Mouse (Mus musculus) heart, embryonic 10.5 days (tissue): ENCODE measurements around the gene Olfr804. TPM values are rescaled to one million over a fixed set of nuclear protein-coding genes. Genes with fewer than 3 reads are reported as not detected.

Experiments used
- DNase-seq: peaks from one replicate; pipeline ENCODE4 v3.0.0-alpha.2; 2017; ENCODE audit warnings: low spot score
- H3K27ac ChIP-seq: fragments of 300-500 bp; sonication (generic); 2 replicates; pipeline ENCODE4 v1.5.1; 2016; ENCODE audit warnings: mild to moderate bottlenecking
- H3K27me3 ChIP-seq: fragments of 300-500 bp; sonication (generic); 2 replicates; pipeline ENCODE4 v1.6.1; 2016; ENCODE audit warnings: mild to moderate bottlenecking; ENCODE audit not compliant: poor library complexity, insufficient read depth, severe bottlenecking
- H3K36me3 ChIP-seq: fragments of 300-500 bp; sonication (generic); 2 replicates; pipeline ENCODE4 v1.6.1; 2016; ENCODE audit warnings: mild to moderate bottlenecking, moderate library complexity
- H3K4me1 ChIP-seq: fragments of 300-500 bp; sonication (generic); 2 replicates; pipeline ENCODE4 v1.6.1; 2016; ENCODE audit warnings: mild to moderate bottlenecking
- H3K4me3 ChIP-seq: fragments of 300-500 bp; sonication (generic); 2 replicates; pipeline ENCODE4 v1.5.1; 2016; ENCODE audit warnings: mild to moderate bottlenecking, moderate library complexity
- H3K9me3 ChIP-seq: fragments of 300-500 bp; sonication (generic); 2 replicates; pipeline ENCODE4 v1.6.1; 2016; ENCODE audit warnings: mild to moderate bottlenecking, moderate library complexity
- WGBS: fragments of 180-500 bp; shearing (Covaris S2); methylation state at CpG from one replicate; pipeline ENCODE4 v1.1.7; 2016; 5-methylcytosine and 5-hydroxymethylcytosine counted together
- microRNA-seq: library from miRNA; unstranded; fragments of <30 nt; microRNA quantifications from one replicate; pipeline ENCODE4, GENCODE M21; 2017
- polyA plus RNA-seq: library from polyadenylated mRNA; unstranded; fragments of >200 nt; fragmentation: Nextera tagmentation; extraction: Ambion mirVana; gene quantifications from 2 replicates; pipeline ENCODE4 v1.2.1, GENCODE M21; 2016

The Olfr804 gene
- not detected in 2 replicates for polyA plus RNA-seq

GRCm38 (mm10) chr10:129702910-129703309, at the start of gene Olfr804:
Olfr804 (plus strand) TSS chr10:129703210.
- H3K36me3 ChIP-seq = no peaks in the 10 kb centered on the region
- DNase-seq = no peak
- H3K4me1 ChIP-seq = no peaks in the 10 kb centered on the region
- no peaks in the 10 kb centered on the region for H3K9me3 ChIP-seq
- H3K4me3 ChIP-seq = no peak within 1 kb of the TSS
- H3K27ac ChIP-seq = no peak within 1 kb of the TSS
- no peaks in the 10 kb centered on the region for H3K27me3 ChIP-seq

GRCm38 (mm10) chr10:129657394-129657793, 45.6 kb upstream of the Olfr804 start, which contains the start of gene Olfr800:
Olfr800 (plus strand) TSS chr10:129657694.
- no peaks in the 10 kb centered on the region for H3K4me1 ChIP-seq
- no peak for DNase-seq
- H3K4me3 ChIP-seq = no peak within 1 kb of the TSS
- no peaks in the 10 kb centered on the region for H3K9me3 ChIP-seq
- no peaks in the 10 kb centered on the region for H3K36me3 ChIP-seq
- H3K27ac ChIP-seq = no peak within 1 kb of the TSS
- H3K27me3 ChIP-seq = no peaks in the 10 kb centered on the region

- DNase-seq = no peak
- Histone ChIP-seq H3K27ac (no peak within 1 kb of the TSS), H3K9me3 (no peaks in the 10 kb centered on the region), H3K4me3 (no peak within 1 kb of the TSS), H3K4me1 (no peaks in the 10 kb centered on the region), H3K36me3 (no peaks in the 10 kb centered on the region), H3K27me3 (no peaks in the 10 kb centered on the region)
- WGBS = 62% methylated on average over 1 of the region's 1 CpGs
Measured at GRCm38 (mm10) chr10:129673765-129674164, 29.2 kb upstream of the Olfr804 start, which contains the start of gene Olfr801. Olfr801 (minus strand) TSS chr10:129673865.

GRCm38 (mm10) chr10:129688069-129688468, 14.9 kb upstream of the Olfr804 start, which contains the start of gene Olfr802:
Olfr802 (minus strand) TSS chr10:129688169.
- WGBS = 64% methylated on average over 1 of the region's 1 CpGs
- no peak for DNase-seq
- Histone ChIP-seq H3K36me3 (no peaks in the 10 kb centered on the region), H3K9me3 (no peaks in the 10 kb centered on the region), H3K27me3 (no peaks in the 10 kb centered on the region), H3K27ac (no peak within 1 kb of the TSS), H3K4me1 (no peaks in the 10 kb centered on the region), H3K4me3 (no peak within 1 kb of the TSS)

GRCm38 (mm10) chr10:129694186-129694585, 8.8 kb upstream of the Olfr804 start, which contains the start of gene Olfr803:
Olfr803 (minus strand) TSS chr10:129694286.
- Histone ChIP-seq H3K36me3 (no peaks in the 10 kb centered on the region), H3K27ac (no peak within 1 kb of the TSS), H3K27me3 (no peaks in the 10 kb centered on the region), H3K9me3 (no peaks in the 10 kb centered on the region), H3K4me1 (no peaks in the 10 kb centered on the region), H3K4me3 (no peak within 1 kb of the TSS)
- WGBS = 74% methylated on average over 2 of the region's 2 CpGs
- no peak for DNase-seq

- WGBS = 94% methylated on average over 2 of the region's 2 CpGs
- H3K4me3 ChIP-seq = no peak within 1 kb of the TSS
- DNase-seq = no peak
Measured at GRCm38 (mm10) chr10:129729275-129729674, 26.3 kb downstream of the Olfr804 start, which contains the start of gene Olfr805. Olfr805 (minus strand) TSS chr10:129729375.

GRCm38 (mm10) chr10:129741821-129742220, 38.8 kb downstream of the Olfr804 start, which contains the start of gene Olfr806:
Olfr806 (minus strand) TSS chr10:129741921.
- H3K9me3 ChIP-seq = no peaks in the 10 kb centered on the region
- H3K27me3 ChIP-seq = no peaks in the 10 kb centered on the region
- no peak within 1 kb of the TSS for H3K4me3 ChIP-seq
- H3K36me3 ChIP-seq = no peaks in the 10 kb centered on the region
- DNase-seq = no peak
- H3K27ac ChIP-seq = no peak within 1 kb of the TSS
- no peaks in the 10 kb centered on the region for H3K4me1 ChIP-seq

More at GRCm38 (mm10) chr10:129729275-129729674, 26.3 kb downstream of the Olfr804 start, which contains the start of gene Olfr805:
- no peaks in the 10 kb centered on the region for H3K27me3 ChIP-seq
- H3K36me3 ChIP-seq = no peaks in the 10 kb centered on the region
- no peaks in the 10 kb centered on the region for H3K4me1 ChIP-seq
- H3K27ac ChIP-seq = no peak within 1 kb of the TSS
- no peaks in the 10 kb centered on the region for H3K9me3 ChIP-seq

GRCm38 (mm10) chr10:129757693-129758092, 54.7 kb downstream of the Olfr804 start, which contains the start of gene Olfr807:
Olfr807 (minus strand) TSS chr10:129757793.
- DNase-seq = no peak
- no peaks in the 10 kb centered on the region for H3K27me3 ChIP-seq
- WGBS = 85% methylated on average over 1 of the region's 1 CpGs
- H3K4me3 ChIP-seq = no peak within 1 kb of the TSS
- H3K4me1 ChIP-seq = no peaks in the 10 kb centered on the region
- no peaks in the 10 kb centered on the region for H3K36me3 ChIP-seq
- no peak within 1 kb of the TSS for H3K27ac ChIP-seq
- no peaks in the 10 kb centered on the region for H3K9me3 ChIP-seq

Small RNA genes within 50 kb of the gene (microRNA-seq; reads per million reads assigned to microRNA genes)
- not detected for gene Gm24485

Other genes with a start within 250 kb of the Olfr804 start
- not detected in 2 replicates for gene Olfr787, start 241.3 kb upstream of the Olfr804 start, polyA plus RNA-seq
- not detected in 2 replicates for gene Olfr788, start 232.2 kb upstream of the Olfr804 start, polyA plus RNA-seq
- not detected in 2 replicates for gene Olfr789, start 218.5 kb upstream of the Olfr804 start, polyA plus RNA-seq
- gene Olfr790, start 204.7 kb upstream of the Olfr804 start, polyA plus RNA-seq = not detected in 2 replicates
- not detected in 2 replicates for gene Olfr791, start 181.4 kb upstream of the Olfr804 start, polyA plus RNA-seq
- not detected in 2 replicates for gene Olfr792, start 164.0 kb upstream of the Olfr804 start, polyA plus RNA-seq
- not detected in 2 replicates for gene Olfr794, start 135.6 kb upstream of the Olfr804 start, polyA plus RNA-seq
- not detected in 2 replicates for gene Olfr796, start 90.6 kb upstream of the Olfr804 start, polyA plus RNA-seq
- not detected in 2 replicates for gene Olfr798, start 75.3 kb upstream of the Olfr804 start, polyA plus RNA-seq
- gene Olfr799, start 65.7 kb upstream of the Olfr804 start, polyA plus RNA-seq = not detected in 2 replicates
- gene Olfr800, start 45.5 kb upstream of the Olfr804 start, polyA plus RNA-seq = not detected in 2 replicates
- gene Olfr801, start 29.3 kb upstream of the Olfr804 start, polyA plus RNA-seq = not detected in 2 replicates
- gene Olfr802, start 15.0 kb upstream of the Olfr804 start, polyA plus RNA-seq = not detected in 2 replicates
- gene Olfr803, start 8.9 kb upstream of the Olfr804 start, polyA plus RNA-seq = not detected in 2 replicates
- gene Olfr805, start 26.2 kb downstream of the Olfr804 start, polyA plus RNA-seq = not detected in 2 replicates
- gene Olfr806, start 38.7 kb downstream of the Olfr804 start, polyA plus RNA-seq = not detected in 2 replicates
- gene Olfr807, start 54.6 kb downstream of the Olfr804 start, polyA plus RNA-seq = not detected in 2 replicates
- gene Olfr808, start 62.3 kb downstream of the Olfr804 start, polyA plus RNA-seq = not detected in 2 replicates
- gene Olfr809, start 71.4 kb downstream of the Olfr804 start, polyA plus RNA-seq = not detected in 2 replicates
- gene Olfr810, start 91.7 kb downstream of the Olfr804 start, polyA plus RNA-seq = not detected in 2 replicates
- gene Olfr811, start 101.2 kb downstream of the Olfr804 start, polyA plus RNA-seq = not detected in 2 replicates
- gene Olfr812, start 142.9 kb downstream of the Olfr804 start, polyA plus RNA-seq = not detected in 2 replicates
- gene Olfr813, start 152.2 kb downstream of the Olfr804 start, polyA plus RNA-seq = not detected in 2 replicates
- not detected in 2 replicates for gene Olfr814, start 176.6 kb downstream of the Olfr804 start, polyA plus RNA-seq
- not detected in 2 replicates for gene Olfr815, start 202.7 kb downstream of the Olfr804 start, polyA plus RNA-seq
- not detected in 2 replicates for gene Olfr816, start 212.4 kb downstream of the Olfr804 start, polyA plus RNA-seq
- gene Olfr818, start 245.9 kb downstream of the Olfr804 start, polyA plus RNA-seq = not detected in 2 replicates